Mouse (Mus musculus) lung, adult 2 months (tissue): ENCODE results near the gene Ascl4. TPM values are rescaled to one million over a fixed set of nuclear protein-coding genes. Genes with fewer than 3 reads are reported as not detected.

Experiments
- DNase-seq: peaks from one replicate; pipeline ENCODE4 v3.0.0; 2022
- H3K4me1 ChIP-seq: fragments of 200-500 bp; 2 replicates; pipeline ENCODE4 v1.6.1; 2011; ENCODE audit warnings: low read length; ENCODE audit not compliant: control insufficient read depth, insufficient read depth
- H3K4me3 ChIP-seq: fragments of 200-500 bp; replicated peaks from 2 replicates; pipeline ENCODE3; 2011; ENCODE audit warnings: low read depth, mild to moderate bottlenecking, control low read depth, low read length; ENCODE audit errors: extremely low read depth
- CTCF ChIP-seq: fragments of 200-500 bp; IDR thresholded peaks from 2 replicates; pipeline ENCODE4 v1.5.1; 2011; ENCODE audit warnings: mild to moderate bottlenecking, low read length, control low read depth; ENCODE audit not compliant: insufficient read depth
- POLR2A ChIP-seq: fragments of 200-500 bp; IDR thresholded peaks from 2 replicates; pipeline ENCODE4 v1.6.1; 2011; ENCODE audit warnings: low read depth, mild to moderate bottlenecking, control low read depth, low read length, borderline replicate concordance; ENCODE audit errors: extremely low read depth
- WGBS: fragments of 180-500 bp; shearing (Covaris S2); methylation state at CpG from one replicate; pipeline ENCODE4 v1.1.7; 2018; 5-methylcytosine and 5-hydroxymethylcytosine counted together
- polyA plus RNA-seq: library from polyadenylated mRNA; depleted of rRNA; stranded (reverse); fragments of >200 nt; gene quantifications from 2 replicates; pipeline ENCODE4 v1.2.3, GENCODE M21; 2012; rRNA removed

Ascl4 gene
- 0.07 and 0.24 TPM in 2 replicates for polyA plus RNA-seq

DNA sequence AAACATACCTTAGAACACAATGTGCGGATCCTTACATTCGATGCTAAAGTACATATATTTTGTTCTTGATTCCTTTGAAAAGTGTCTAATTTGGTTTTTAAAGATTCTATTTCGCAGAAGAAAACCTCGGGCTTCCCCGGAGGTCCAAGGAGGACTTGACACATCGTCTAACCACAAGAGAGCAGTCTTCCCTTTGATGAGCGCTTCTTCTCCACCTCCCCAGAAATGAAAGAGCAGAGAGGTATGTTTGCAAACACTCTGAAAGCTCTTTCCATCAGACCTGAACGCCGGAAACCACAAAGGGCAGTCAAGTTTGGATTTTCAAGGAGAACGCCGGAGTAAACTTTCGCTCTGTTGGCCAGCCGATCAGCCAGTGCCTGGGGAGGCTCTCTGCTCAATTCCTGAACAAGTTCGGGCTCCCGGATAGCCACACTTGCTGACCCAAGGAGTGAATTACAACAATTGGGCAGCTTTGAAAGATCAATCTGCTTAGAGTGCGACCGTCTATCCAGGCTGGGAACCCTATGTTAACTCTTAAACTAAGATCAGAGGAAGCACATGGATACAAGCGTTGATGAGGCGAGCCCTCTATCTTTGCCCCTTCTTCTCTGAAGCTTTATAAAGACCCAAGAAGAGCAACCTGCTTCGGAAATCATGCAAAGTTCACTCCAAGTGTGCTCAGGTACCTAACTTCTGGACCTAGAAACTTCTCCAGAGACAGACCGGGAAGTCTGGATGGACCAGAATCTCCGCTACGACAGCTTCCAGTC lies at the start of gene Ascl4:
Ascl4 (plus strand) TSS at position 6 of the 770 bp plus-strand sequence.
- 2% methylated on average over 23 of the region's 23 CpGs for WGBS
- TF ChIP-seq POLR2A: no peak
- no peak for TF ChIP-seq CTCF
- Histone ChIP-seq H3K4me3 (peak within 1 kb of the TSS; percentile 33), H3K4me1 (no peaks in the 10 kb centered on the region)
- peak; percentile 23 for DNase-seq

DNA sequence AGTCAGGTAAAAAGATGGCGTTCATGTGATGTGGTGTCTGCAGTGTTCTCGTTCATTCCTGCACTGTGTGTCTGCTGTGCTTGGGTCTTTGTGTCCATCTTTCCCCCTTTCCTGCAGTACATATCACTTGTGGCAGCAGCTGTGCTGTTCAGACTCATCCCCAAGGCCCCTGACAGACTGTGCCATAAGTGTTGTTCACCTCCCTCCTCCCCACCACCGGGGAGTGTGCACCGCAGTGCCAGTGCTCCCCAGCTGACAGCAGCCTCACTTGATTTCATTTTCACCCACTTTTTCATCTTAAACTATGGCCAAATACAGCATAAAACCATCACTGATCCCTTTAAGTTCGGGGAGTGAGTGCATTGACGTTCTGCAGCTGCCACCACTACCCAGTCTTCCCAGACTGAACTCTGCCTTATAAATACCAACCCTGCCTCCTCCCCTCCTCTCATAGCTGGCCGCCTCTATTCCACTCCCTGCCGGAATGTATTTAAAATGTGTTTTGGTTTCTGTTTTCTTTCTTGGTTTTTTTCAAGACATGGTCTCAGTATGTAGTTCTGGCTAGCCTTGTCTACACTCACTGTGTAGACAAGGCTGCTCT lies 47.5 kb upstream of the Ascl4 start:
- no peaks in the 10 kb centered on the region for H3K4me1 ChIP-seq
- WGBS: 83% methylated on average over 8 of the region's 8 CpGs
- TF ChIP-seq CTCF: no peak
- TF ChIP-seq POLR2A: no peak
- no peak for DNase-seq
- H3K4me3 ChIP-seq: no peak overlapping the region

DNA sequence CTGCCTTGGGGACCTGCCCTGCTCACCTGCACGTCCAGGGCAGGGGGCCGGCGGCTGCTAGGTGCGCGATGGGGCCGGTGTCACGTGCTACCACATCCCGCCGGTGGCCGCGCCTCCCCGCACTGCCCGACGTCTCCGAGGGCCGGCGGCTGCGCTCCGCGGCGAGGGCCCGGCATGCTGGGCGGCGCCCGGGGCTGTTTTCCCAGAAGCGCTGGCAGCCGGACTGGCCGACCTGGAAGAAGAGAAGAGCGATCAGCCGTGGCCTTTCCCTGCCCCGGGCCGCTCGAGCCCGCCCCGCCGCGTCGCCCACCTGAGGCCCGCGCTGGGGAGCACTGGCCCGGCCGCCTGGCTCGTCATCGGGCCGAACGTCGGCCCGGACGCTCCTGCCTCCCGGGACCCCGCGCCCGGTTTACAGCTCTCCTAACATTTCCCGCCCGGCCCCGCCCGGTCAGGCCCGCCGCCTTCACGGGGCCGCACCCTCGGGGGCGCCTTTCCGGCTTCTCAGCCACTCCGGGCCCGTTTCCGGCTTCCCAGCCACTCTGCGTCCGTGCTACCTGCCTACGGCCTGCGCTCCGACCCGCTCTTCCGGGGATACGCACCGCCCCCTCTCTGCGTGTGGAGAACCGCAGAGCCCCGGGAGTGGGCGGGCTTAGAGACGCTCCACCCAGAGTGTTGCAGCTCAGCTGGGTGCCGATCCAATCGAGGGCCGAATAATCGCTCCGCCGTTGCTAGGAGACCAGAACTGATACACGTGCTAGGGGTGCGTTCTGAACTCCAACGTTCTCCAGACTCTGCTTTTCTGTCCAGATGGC lies 10.8 kb upstream of the Ascl4 start, which contains the start of gene Prdm4:
Prdm4 (minus strand) TSS at position 645 of the 812 bp plus-strand sequence.
- TF ChIP-seq CTCF (no peak), POLR2A (no peak)
- peak; percentile 92 for DNase-seq
- WGBS: under 1% methylated on average over 90 of the region's 90 CpGs
- Histone ChIP-seq H3K4me1 (peaks cover 5% of the 10 kb centered on the region; the same call in 1 of the 2 replicates), H3K4me3 (peak within 1 kb of the TSS; percentile 89)

DNA sequence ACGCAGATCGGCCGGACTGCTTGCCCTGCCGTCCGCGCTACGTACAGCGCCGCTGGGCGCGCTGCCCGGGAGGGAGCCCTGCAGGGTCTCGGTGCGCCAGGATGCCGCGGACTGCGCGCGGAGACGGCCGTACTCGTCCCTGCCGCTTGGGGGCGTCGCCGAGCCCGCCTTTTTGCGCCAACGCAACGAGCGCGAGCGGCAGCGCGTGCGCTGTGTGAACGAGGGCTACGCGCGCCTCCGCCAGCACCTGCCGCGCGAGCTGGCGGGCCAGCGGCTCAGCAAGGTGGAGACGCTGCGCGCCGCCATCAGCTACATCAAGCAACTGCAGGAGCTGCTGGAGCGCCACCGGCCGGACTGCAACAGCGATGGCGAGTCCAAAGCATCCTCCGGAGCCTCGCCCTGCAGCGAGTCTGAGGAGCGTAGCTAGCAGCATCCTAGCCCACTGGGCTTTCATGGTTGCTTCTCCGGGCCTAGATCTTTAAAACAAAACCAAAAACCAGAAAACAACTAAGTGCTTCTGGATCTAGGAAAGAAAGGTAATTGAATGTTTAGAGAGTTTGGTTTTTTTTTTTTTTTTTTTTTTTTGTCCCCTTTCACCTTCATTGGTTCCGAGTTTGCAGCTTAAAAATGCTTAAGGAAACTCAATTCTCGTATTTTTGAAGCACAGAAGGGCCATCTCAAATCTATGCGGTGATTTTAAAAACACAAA lies 1.2 kb downstream of the Ascl4 start:
- H3K4me3 ChIP-seq: peak overlapping the region; percentile 33
- 2% methylated on average over 63 of the region's 63 CpGs for WGBS

DNA sequence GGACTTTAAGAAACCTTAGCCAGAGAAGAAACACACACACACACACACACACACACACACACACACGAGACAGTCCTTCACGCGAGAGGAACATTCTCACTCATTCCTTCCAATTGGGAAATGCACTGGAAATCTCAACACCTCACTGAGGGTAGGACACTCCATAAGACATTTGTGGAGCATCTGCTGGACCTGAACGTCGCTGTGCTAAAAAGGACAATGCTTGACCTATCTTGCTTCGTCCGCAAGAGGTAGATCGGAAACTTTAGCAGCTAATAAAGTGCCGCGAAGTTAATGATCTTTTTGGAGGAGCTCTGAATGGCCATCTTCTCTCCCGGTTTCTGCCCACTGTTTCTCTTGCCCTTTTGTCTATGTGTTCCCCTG lies 1.7 kb downstream of the Ascl4 start:
- Histone ChIP-seq H3K4me3 (no peak overlapping the region), H3K4me1 (no peaks in the 10 kb centered on the region)
- WGBS: 42% methylated on average over 11 of the region's 11 CpGs
- TF ChIP-seq CTCF: no peak
- TF ChIP-seq POLR2A: no peak
- no peak for DNase-seq

More for the DNA sequence above, 1.2 kb downstream of the Ascl4 start:
- TF ChIP-seq POLR2A: no peak
- TF ChIP-seq CTCF: 0 out of 2 replicates have a peak, but pooled peaks have one; percentile 13
- peak; percentile 63 for DNase-seq
- H3K4me1 ChIP-seq: no peaks in the 10 kb centered on the region

DNA sequence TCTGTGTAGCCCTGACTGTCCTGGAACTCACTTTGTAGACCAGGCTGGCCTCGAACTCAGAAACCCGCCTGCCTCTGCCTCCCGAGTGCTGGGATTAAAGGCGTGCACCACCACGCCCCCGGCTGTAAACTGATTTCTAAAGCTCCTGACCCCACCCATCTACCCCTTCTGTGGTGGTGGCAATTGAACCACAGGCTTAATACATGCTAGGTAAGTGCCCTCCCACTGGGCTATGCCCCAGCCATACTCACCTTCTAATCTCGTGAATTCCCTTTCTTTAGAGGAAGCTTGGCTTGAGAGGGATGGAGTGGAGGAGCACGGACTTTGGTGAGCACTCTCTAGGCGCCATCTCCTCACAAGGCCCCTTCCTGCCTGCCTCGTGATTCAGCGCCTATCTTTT lies 2.5 kb downstream of the Ascl4 start:
- Histone ChIP-seq H3K4me1 (no peaks in the 10 kb centered on the region), H3K4me3 (no peak overlapping the region)
- TF ChIP-seq CTCF: no peak
- no peak for TF ChIP-seq POLR2A
- 91% methylated on average over 11 of the region's 11 CpGs for WGBS
- DNase-seq: no peak

DNA sequence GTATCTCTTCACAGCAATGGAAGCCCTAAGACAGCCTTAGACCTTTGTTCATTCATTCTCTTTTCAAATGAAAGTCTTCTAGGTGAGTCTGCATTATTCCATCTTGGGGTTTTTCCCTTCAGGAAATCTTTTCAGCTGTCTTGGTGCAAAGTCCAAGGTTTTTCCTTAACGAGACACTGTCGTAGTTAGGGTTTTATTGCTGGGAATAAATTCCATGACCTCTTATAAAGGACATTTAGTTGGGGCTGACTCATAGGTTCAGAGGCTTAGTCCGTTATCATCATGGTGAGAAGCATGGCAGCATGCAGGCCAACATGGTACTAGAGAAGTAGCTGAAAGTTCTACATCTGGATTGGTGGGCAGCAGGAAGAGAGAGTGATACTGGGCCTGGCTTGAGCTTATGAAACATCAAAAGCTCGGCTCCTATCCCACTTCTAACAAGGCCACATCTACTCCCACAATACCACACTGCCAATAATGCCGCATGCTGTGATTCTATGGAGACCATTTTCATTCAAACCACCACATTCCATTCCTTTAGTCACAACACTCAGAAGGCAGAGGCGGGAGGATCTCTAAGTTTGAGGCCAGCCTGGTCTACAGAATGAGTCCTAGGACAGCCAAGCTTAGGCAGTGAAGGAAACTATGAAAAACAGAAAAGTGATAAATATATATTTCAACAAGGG lies 8.9 kb downstream of the Ascl4 start:
- DNase-seq: no peak
- Histone ChIP-seq H3K4me1 (no peaks in the 10 kb centered on the region), H3K4me3 (no peak overlapping the region)
- TF ChIP-seq CTCF: no peak
- no peak for TF ChIP-seq POLR2A
- WGBS: 97% methylated on average over 6 of the region's 6 CpGs

DNA sequence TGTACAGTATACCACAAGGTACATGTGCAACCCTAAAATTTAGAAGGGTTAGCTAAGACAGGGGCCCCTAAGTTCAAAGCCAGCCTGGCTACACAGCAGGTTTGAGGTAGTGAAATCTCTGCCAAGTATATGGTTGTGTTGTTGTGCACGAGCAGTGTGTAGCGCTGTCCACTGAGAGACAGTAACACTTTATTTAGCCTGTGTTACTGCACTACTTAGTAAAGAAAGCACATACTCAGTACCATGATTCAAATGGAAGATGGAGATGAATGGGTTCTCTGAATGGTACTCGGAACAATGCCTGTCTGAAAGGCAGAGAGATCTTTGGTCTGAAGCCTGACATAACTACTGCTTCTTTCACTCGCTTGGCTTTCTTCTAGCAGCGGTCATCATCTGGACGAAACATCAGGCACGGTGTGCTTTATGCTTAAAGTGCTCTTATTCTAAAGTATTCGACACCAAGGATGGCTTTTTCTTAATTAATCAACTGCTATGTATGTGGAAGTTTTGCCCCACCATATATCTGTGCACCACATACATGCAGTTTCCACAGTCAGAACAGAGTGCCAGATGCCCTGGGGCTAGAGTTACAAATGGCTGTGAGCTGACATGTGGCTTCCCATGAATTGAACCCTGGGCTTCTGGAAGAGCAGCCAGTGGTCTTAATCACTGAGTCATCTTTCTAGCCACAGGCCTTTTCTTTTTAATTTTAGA lies 21.2 kb downstream of the Ascl4 start:
- 94% methylated on average over 8 of the region's 8 CpGs for WGBS
- DNase-seq: no peak
- Histone ChIP-seq H3K4me3 (no peak overlapping the region), H3K4me1 (no peaks in the 10 kb centered on the region)
- TF ChIP-seq POLR2A (no peak), CTCF (no peak)
